Mouse (Mus musculus) c-Kit-negative CD71-positive TER-119-positive erythroid progenitor cells, embryonic 14.5 days (primary cell): Measurements from ENCODE around the gene Scn1a.

ENCODE experiments used
- DNase-seq: peaks from one replicate; pipeline ENCODE4 v3.0.0-alpha.2; 2013; ENCODE audit warnings: low read depth, low spot score

Gene Scn1a

GRCm38 (mm10) chr2:66440711-66441110, at the start of gene Scn1a:
Gene Scn1a, minus strand, starts transcription at chr2:66440840.
- no peak for DNase-seq

DNA sequence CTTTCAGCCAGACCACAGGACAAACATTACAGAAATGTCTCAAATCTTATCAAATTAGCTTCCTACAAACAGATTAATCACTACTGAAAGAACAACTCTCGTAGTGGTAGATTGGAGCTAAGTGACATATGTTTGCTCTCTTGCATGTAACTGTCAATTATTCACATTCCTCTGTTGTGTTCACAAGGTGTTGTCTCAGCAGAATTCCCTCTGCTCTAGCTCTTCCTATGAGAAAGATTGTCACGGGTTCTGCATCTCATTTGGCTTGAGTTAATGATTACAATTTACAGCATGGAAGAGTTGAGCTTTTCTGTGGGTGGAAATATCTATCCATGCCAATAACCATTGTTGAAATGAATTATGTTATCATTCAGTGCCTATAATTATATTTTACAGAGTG, 37.8 kb upstream of the Scn1a start:
- DNase-seq: no peak

- DNase-seq: no peak
Measured at GRCm38 (mm10) chr2:66473181-66473822, 32.7 kb upstream of the Scn1a start.

GRCm38 (mm10) chr2:66465484-66465883, 24.8 kb upstream of the Scn1a start:
- DNase-seq: no peak

DNA sequence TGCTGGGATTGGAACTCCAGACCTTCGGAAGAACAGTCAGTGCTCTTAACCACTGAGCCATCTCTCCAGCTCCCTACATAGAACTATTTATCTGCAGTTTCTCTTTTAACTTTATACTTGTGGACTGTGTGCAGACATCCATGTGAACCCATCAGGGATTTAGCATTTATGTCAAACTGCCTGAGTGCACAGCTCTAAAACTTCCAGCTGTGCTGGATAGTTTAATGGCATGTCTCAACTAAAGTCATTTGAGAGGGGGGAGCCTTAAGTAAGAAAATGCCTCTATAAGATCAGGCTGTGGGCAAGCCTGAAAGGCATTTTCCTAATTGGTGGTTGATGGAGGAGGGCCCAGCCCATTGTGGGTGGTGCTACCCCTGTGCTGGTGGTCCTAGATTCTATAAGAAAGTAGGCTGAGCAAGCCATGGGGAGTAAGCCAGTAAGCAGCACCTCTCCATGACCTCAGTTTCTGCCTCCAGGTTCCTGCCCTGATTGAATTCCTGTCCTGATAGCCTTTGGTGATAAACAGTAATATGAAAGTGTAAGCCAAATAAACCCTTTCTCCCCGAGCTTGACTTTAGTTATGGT, 24.3 kb upstream of the Scn1a start:
- no peak for DNase-seq

DNA sequence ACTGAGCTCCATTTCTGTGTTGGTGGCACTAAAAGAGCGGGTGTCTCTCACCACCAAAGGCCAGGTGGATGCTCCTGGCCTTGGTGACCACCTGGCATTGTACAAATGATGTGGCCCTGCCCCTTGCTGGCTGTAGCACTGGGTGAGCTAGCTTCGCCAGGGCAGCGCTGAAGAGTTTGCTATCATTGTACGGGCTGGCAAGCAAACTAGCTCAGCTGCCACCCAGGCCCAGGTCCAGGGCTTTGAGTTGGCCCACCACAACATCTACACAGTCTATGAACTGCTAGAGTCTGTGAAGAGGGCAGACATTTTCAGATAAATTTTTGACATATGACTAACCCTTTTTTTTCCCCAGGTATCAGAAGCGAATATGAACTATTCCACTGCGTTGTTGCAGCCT, 23.3 kb upstream of the Scn1a start:
- no peak for DNase-seq

- DNase-seq: no peak
Measured at GRCm38 (mm10) chr2:66462458-66462857, 21.8 kb upstream of the Scn1a start.

DNA sequence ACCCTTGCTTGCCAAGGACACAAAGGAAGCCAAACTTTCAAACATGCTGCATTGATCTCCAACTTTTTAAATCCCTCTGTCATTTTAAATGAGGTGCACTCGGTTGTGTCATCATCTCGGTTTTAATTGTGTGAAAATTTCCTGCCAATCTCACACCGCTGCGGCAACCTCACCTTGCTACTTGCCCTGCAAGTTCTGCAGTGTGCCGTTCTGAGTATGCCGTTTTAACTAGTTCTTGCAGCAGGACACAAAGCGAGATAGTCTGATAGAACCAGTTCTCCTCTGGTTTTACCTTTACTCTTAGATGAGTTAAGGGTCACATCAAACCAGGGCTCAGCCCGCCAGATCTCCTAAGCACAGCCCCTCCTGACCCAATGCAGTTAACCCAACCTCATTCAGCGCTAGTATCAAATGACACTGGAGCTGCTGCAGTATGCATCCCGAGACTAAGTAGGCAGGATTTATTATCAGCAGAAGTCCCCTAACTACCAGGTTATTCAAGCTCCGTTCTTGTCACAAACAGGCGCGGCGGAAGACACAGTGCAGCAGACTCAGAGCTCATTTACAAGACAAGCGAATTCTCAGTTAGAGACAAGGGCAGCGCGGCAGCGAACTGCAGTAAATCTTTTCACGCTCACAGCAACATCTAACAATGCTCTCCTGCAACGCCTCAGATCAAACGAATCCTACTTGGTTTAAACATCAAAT, 722 bp downstream of the Scn1a start:
- no peak for DNase-seq

DNA sequence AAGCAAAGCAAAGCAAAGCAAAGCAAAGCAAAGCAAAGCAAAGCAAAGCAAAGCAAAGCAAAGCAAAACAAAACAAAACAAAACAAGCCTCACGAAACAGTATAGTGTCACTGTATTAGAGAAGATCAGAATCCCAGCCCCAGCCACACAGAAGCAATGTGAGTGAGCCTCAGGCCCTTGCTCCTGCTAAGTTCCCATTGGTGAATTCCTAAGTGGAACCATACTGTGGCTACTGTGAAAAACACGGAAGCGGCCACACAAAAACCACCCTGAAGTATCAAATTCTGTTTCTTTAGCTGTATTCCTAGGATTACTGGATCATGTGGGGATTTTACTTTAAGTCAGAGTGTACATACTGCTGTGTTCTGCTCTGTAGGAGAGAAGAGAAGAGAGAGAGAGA, 4.4 kb downstream of the Scn1a start:
- no peak for DNase-seq

GRCm38 (mm10) chr2:66409740-66410290, 30.8 kb downstream of the Scn1a start:
- DNase-seq: no peak

GRCm38 (mm10) chr2:66408899-66409739, 31.5 kb downstream of the Scn1a start:
- DNase-seq: no peak

GRCm38 (mm10) chr2:66408456-66408855, 32.2 kb downstream of the Scn1a start:
- DNase-seq: no peak

DNA sequence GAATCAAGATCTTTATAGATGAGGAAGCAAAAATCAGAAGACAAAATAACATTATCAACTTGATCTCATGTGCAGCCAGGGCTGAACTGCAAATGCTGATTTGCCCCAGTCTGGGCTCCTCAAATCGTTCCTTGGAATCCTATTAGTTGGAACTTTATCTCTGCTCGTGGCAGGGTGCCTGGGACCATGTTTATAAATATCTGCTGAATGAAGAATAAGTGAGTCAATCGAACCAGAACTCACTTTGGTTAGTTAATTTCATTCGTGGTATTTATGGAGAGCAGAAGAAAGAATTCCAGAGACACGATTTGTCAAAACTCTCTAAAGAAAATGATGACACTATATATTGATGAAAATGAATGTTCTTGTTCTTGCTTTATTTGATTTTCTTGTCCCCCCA, 48.1 kb downstream of the Scn1a start:
- DNase-seq: no peak

DNA sequence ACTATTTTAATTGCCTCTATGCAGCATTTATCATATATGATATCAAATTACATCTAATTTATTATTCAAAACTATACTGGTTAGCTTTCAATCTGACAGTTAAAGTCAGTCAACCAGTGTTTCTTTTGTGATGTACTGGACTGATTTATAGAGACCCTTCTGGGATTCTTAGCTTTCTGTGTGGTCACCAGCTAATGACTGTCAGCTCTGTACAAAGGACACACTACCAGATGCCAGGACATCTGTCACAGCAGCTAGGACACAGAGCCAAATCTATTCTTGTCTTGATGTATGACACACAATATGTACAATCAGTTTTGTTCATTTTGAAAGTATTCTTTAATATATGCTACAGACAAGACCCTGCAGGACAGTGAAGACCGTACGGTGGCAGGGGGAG, 72.7 kb downstream of the Scn1a start:
- no peak for DNase-seq

DNA sequence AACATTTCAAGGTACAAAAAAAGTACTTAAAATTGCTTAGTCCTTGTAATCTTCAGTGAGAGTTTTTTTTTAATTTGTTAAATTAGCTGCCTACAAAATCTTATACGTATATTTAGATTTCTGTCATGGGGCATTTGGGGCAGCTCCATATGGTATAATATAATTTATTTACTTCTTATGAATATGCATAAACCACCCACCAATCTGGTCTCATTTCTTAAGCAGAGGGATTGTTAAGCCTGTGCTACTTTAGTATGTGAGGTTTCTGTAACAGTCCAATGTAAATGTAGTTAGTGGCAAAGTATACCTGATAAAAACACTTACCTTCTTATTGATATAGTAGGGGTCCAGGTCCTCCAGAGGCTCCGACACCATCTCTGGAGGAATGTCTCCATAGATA, 90.0 kb downstream of the Scn1a start:
- no peak for DNase-seq

DNA sequence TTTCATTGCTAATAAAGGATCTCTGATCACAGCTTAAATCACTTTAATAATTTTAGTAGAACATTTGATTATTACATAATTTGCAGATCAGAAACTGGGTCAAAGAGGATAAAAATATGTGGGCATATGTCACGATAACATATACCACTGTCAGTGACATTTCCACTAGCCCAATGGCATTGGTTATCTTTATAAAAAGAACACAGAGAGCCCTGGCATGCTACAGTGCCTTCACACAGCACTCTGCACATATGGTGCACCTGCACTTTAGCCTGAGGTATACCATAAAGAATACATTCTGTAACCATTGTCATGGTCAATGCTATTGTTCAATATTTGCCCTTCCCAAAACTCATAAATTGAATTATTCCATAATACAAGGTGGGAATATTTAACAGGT, 94.0 kb downstream of the Scn1a start:
- no peak for DNase-seq

GRCm38 (mm10) chr2:66346181-66346580, 94.5 kb downstream of the Scn1a start:
- no peak for DNase-seq

- DNase-seq: no peak
Measured at GRCm38 (mm10) chr2:66337406-66337805, 103.2 kb downstream of the Scn1a start.

GRCm38 (mm10) chr2:66336396-66336795, 104.2 kb downstream of the Scn1a start:
- DNase-seq: no peak

- DNase-seq: no peak
Measured at GRCm38 (mm10) chr2:66272551-66272950, 168.1 kb downstream of the Scn1a start.

DNA sequence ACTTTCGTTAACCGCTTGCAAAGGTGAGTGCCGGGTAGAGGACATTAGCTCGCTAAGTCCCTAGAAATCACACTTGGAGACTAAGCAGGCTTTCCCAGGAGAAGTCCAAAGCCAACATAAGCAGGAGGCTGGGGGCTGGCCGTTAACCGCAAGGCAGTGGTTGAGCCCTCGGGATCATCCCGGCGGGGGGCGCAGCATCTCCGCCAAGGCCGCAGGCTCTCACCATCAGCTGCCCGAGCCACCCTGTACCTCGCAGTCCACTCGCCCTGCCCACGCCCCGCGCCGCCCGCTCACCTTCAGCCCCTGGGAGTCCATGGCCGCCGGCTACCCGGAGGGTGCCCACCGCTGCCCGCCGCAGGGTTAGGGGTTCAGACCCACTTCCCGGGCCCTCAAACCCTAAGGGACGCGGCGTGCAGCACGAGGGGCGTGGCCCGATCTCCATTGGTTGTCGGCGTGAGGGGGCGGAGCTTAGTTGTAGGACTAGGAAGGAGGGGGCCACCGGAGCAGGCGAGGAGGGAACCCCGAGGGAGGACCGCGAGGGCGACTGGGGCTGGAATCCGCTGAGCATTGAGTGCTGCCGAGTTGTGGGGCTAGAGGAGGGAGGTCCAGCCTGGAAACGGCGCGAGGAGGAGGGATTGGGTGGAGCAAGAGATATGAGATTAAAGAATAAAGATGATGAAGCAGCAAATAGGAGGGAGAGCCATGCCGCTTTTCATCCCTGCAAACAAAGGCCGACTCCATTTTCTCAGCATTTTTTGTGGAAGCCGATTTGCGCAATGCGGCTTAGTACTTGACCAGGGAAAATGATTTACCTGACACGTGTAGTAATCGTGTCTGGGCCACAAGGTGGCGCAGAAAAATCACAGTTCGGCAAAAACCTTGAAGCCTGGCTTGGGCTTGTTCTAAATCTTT, 184.2 kb downstream of the Scn1a start, which contains the start of gene Ttc21b:
Ttc21b (minus strand) TSS at position 398 of the 912 bp plus-strand sequence.
- DNase-seq: peak; percentile 13
